In genomic region chr2:153612594-153613281, GRCm38 (mm10) we compare ENCODE assay signal across 11 mouse cellular contexts. TPM values are rescaled to one million over a fixed set of nuclear protein-coding genes. Genes with fewer than 3 reads are reported as not detected.
DNase-seq lines count a peak whose midpoint lies in the region; ATAC-seq and TF ChIP-seq lines count a peak whose summit lies in the region.
"Had no signal": no experiment of that assay in that cellular context is flagged by ENCODE, and none has a peak within 500 bp of the region (broad histone marks: within the 10 kb centered on the region; RNA-seq: fewer than 3 reads in every experiment).

No protein-coding gene starts in this region.

- H3K36me3 ChIP-seq in kidney, embryonic 15.5 days: peaks cover 17% of the 10 kb centered on the region
- no peaks in the 10 kb centered on the region for H3K36me3 ChIP-seq in ES-Bruce4 (ENCODE audit: control insufficient read depth, insufficient read depth, low read length, poor library complexity, severe bottlenecking)
- peaks cover 8% of the 10 kb centered on the region; the same call in 1 of the 2 replicates for H3K36me3 ChIP-seq in forebrain, embryonic 12.5 days (replicated peaks)
- peaks cover 7% of the 10 kb centered on the region; the same call in 1 of the 2 replicates for H3K36me3 ChIP-seq in lung, embryonic 15.5 days

- H3K9ac ChIP-seq in kidney, embryonic 15.5 days: no peak overlapping the region
- H3K9ac ChIP-seq in ES-Bruce4 (ENCODE audit: low read depth, poor library complexity, severe bottlenecking): no peak overlapping the region
- H3K9ac ChIP-seq in forebrain, embryonic 12.5 days: no peak overlapping the region
- no peak overlapping the region for H3K9ac ChIP-seq in lung, embryonic 15.5 days

- peak; percentile 61; the same call in 1 of the 2 replicates for TF ChIP-seq EP300 in ES-Bruce4 (IDR thresholded peaks at IDR 0.05; ENCODE audit: insufficient read depth, low read depth, low read length)

- no peak for ATAC-seq in kidney, embryonic 15.5 days (replicated peaks; ENCODE audit: low FRiP score)
- no peak for ATAC-seq in forebrain, embryonic 12.5 days (ENCODE audit: low FRiP score)
- no peak for ATAC-seq in lung, embryonic 15.5 days (ENCODE audit: borderline replicate concordance, extremely low read depth, low FRiP score, low TSS enrichment)

- no peaks in the 10 kb centered on the region for H3K27me3 ChIP-seq in kidney, embryonic 15.5 days
- H3K27me3 ChIP-seq in ES-Bruce4 (ENCODE audit: control insufficient read depth, insufficient read depth, low read length, poor library complexity, severe bottlenecking): no peaks in the 10 kb centered on the region
- H3K27me3 ChIP-seq in forebrain, embryonic 12.5 days: no peaks in the 10 kb centered on the region
- H3K27me3 ChIP-seq in lung, embryonic 15.5 days: no peaks in the 10 kb centered on the region

- WGBS in kidney, embryonic 15.5 days: 32% methylated on average over 3 of the region's 3 CpGs
- WGBS in forebrain, embryonic 12.5 days: 22% methylated on average over 3 of the region's 3 CpGs
- 33% methylated on average over 3 of the region's 3 CpGs for WGBS in lung, embryonic 15.5 days

- H3K4me3 ChIP-seq in kidney, embryonic 15.5 days (replicated peaks): no peak overlapping the region
- H3K4me3 ChIP-seq in ES-Bruce4 (ENCODE audit: low read depth, low read length): no peak overlapping the region
- H3K4me3 ChIP-seq in forebrain, embryonic 12.5 days (replicated peaks): no peak overlapping the region
- H3K4me3 ChIP-seq in lung, embryonic 15.5 days: no peak overlapping the region

- DNase-seq in kidney, adult 9 months: peak; percentile 25
- DNase-seq in urinary bladder, postnatal 4 days (ENCODE audit: low spot score in 2 of 2): no peak
- no peak for DNase-seq in thymus, adult 18-20 months
- DNase-seq in spleen, adult 12 weeks (ENCODE audit: low spot score): no peak
- DNase-seq: embryo, embryonic 11 days; right cerebral cortex, postnatal 14 days; thymus, adult 2 months had no signal

- no peaks in the 10 kb centered on the region for H3K9me3 ChIP-seq in kidney, embryonic 15.5 days (replicated peaks)
- H3K9me3 ChIP-seq in ES-Bruce4 (replicated peaks; ENCODE audit: control insufficient read depth, insufficient read depth, low read length, poor library complexity, severe bottlenecking): no peaks in the 10 kb centered on the region
- H3K9me3 ChIP-seq in forebrain, embryonic 12.5 days: no peaks in the 10 kb centered on the region
- no peaks in the 10 kb centered on the region for H3K9me3 ChIP-seq in lung, embryonic 15.5 days

- TF ChIP-seq POLR2A in ES-Bruce4 (IDR thresholded peaks at IDR 0.05; ENCODE audit: insufficient read depth, low read length): no peak

- no peak overlapping the region for H3K27ac ChIP-seq in kidney, embryonic 15.5 days
- peak overlapping the region; percentile 52 for H3K27ac ChIP-seq in ES-Bruce4 (ENCODE audit: insufficient read depth, low read length)
- H3K27ac ChIP-seq in forebrain, embryonic 12.5 days: peak overlapping the region; percentile 42; the same call in 1 of the 2 replicates
- H3K27ac ChIP-seq in lung, embryonic 15.5 days: 0 out of 2 replicates have a peak overlapping the region, but pooled peaks have one; percentile 10

- TF ChIP-seq CTCF in ES-Bruce4 (IDR thresholded peaks at IDR 0.05; ENCODE audit: low read depth, low read length): no peak

- H3K4me1 ChIP-seq in kidney, embryonic 15.5 days: peaks cover 32% of the 10 kb centered on the region
- peaks cover 4% of the 10 kb centered on the region for H3K4me1 ChIP-seq in ES-Bruce4 (ENCODE audit: control insufficient read depth, insufficient read depth, low read length)
- H3K4me1 ChIP-seq in forebrain, embryonic 12.5 days: peaks cover 28% of the 10 kb centered on the region
- H3K4me1 ChIP-seq in lung, embryonic 15.5 days: peaks cover 43% of the 10 kb centered on the region

- H3K4me2 ChIP-seq in kidney, embryonic 15.5 days: no peak overlapping the region
- H3K4me2 ChIP-seq in forebrain, embryonic 12.5 days: no peak overlapping the region
- no peak overlapping the region for H3K4me2 ChIP-seq in lung, embryonic 15.5 days

RNA-seq across cellular contexts. Expression of gene Commd7, which starts 19.8 kb away (rescaled TPM):
- polyA plus RNA-seq in kidney, embryonic 15.5 days (2015; fragmentation: Nextera tagmentation; extraction: Ambion mirVana): 75.2 and 78.8 TPM in 2 replicates
- 16.5 and 18.0 TPM in 2 replicates for polyA plus RNA-seq in ES-Bruce4 (2011; ENCODE audit: insufficient read depth, insufficient read length, low read depth, missing spikeins)
- 67.3 and 68.6 TPM in 2 replicates for polyA plus RNA-seq in forebrain, embryonic 12.5 days (2016; fragmentation: Nextera tagmentation; extraction: Ambion mirVana)
- polyA plus RNA-seq in lung, embryonic 15.5 days (2015; fragmentation: Nextera tagmentation; extraction: Ambion mirVana): 83.5 and 84.8 TPM in 2 replicates

RNA-seq across cellular contexts. Expression of gene Dnmt3b, which starts 36.5 kb away (rescaled TPM):
- polyA plus RNA-seq in kidney, embryonic 15.5 days (2015; fragmentation: Nextera tagmentation; extraction: Ambion mirVana): 15.7 and 16.5 TPM in 2 replicates
- polyA plus RNA-seq in ES-Bruce4 (2011; ENCODE audit: insufficient read depth, insufficient read length, low read depth, missing spikeins): 105 and 112 TPM in 2 replicates
- polyA plus RNA-seq in forebrain, embryonic 12.5 days (2016; fragmentation: Nextera tagmentation; extraction: Ambion mirVana): 9.2 and 10.7 TPM in 2 replicates
- polyA plus RNA-seq in lung, embryonic 15.5 days (2015; fragmentation: Nextera tagmentation; extraction: Ambion mirVana): 12.3 and 13.0 TPM in 2 replicates
